Mouse (Mus musculus): ENCODE measurements at regions not wholly inside any gene's neighbourhood (a gene's known extent, or its start where the extent isn't known, plus 50 kb on each side); places are given as distances from the start of the nearest gene placed in this dataset.

DNA sequence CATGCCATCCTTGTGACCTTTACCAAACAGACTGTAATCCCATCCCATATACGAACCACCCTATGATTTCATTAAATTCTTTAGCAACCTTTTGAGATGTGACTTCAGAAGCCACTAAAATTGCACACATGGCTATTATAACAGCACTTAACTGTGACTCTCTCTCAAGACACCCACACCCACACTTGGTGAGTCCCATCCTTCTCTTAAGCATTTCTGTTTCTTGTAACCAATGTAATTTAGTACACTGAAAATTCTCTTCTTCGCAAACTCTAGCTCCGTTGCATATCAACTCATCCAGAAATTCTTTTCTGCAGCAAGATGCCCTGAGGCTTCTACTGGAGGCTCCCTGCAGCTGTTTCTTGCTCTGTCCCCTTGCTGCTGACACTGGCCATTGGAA is 88.4 kb upstream of the Rmdn2 start:
- TF ChIP-seq ZNF384 (IDR thresholded peaks at IDR 0.05; ENCODE audit: low read depth, low read length), result no peak
- no peak for TF ChIP-seq ZC3H11A (IDR thresholded peaks at IDR 0.05; ENCODE audit: borderline replicate concordance, low read depth, low read length)
- TF ChIP-seq HCFC1 (IDR thresholded peaks at IDR 0.05; ENCODE audit: borderline replicate concordance, insufficient read depth, low read length), result no peak
- no peak for TF ChIP-seq CHD2 (IDR thresholded peaks at IDR 0.05; ENCODE audit: low read depth, low read length)
- TF ChIP-seq MAFK (IDR thresholded peaks at IDR 0.05; ENCODE audit: insufficient read depth, low read depth, low read length), result no peak

All from ES-E14 (cell line).